Mouse (Mus musculus): ENCODE results near the gene Pklr.
"Not testable (repeated sequence)": the region's sequence is repeated elsewhere in the genome, so short reads cannot be mapped to it uniquely, and the experiment has no call there.

Gene Pklr

GRCm38 (mm10) chr3:89123313-89123712 is 12.6 kb upstream of the Pklr start:
- in situ Hi-C loops (cut with MboI, MseI): no loop called here

- in situ Hi-C loops (cut with MboI, MseI): no loop called here
These were observed 11.7 kb upstream of the Pklr start for GRCm38 (mm10) chr3:89124241-89124640.

DNA sequence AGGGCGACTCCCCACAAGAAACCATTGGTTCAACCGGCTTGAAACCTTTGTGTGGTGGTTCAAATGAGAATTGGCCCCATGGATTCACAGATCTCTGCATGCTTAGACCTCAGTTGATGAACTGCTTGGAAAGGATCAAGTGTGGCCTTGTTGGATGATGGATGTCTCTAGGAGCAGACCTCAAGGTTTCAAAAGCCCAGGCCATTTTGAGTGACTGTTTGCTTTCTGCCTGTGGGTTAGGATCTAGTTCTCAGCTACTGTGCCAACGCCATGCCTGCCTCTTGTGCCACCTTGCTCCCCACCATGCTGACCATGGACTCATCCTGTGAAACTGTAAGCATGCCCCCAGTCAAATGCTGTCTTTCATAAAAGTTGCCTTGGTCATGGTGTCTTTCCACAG is 10.0 kb upstream of the Pklr start:
- in situ Hi-C loops (cut with MboI, MseI): no loop called here

GRCm38 (mm10) chr3:89129908-89130307 is 6.0 kb upstream of the Pklr start:
- in situ Hi-C loops (cut with MboI, MseI): no loop called here

DNA sequence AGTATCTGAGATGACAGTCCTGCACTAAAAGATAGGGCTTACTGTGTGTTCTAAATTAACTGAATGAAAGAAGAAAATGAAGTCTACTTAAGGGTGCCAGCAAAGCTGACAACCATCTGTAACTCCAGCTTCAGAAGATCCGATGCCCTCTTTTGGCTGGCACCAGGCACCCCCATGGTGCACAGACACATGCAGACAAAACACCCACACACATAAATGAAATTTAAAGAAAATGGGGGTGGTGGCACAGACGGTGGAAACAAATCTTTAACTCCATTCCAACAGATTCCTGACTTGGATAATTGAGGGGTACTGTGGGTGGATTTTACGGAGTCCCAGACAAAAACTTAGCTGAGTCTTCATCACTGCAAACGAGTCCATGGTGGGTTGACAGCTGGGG is 4.1 kb upstream of the Pklr start:
- in situ Hi-C loops (cut with MboI, MseI): no loop called here

GRCm38 (mm10) chr3:89132285-89133062 is 3.5 kb upstream of the Pklr start:
- in situ Hi-C loops (cut with MboI, MseI): no loop called here

GRCm38 (mm10) chr3:89133063-89133450 is 2.9 kb upstream of the Pklr start:
- in situ Hi-C loops (cut with MboI, MseI): no loop called here

GRCm38 (mm10) chr3:89133752-89134151 is 2.2 kb upstream of the Pklr start:
- in situ Hi-C loops (cut with MboI, MseI): no loop called here

DNA sequence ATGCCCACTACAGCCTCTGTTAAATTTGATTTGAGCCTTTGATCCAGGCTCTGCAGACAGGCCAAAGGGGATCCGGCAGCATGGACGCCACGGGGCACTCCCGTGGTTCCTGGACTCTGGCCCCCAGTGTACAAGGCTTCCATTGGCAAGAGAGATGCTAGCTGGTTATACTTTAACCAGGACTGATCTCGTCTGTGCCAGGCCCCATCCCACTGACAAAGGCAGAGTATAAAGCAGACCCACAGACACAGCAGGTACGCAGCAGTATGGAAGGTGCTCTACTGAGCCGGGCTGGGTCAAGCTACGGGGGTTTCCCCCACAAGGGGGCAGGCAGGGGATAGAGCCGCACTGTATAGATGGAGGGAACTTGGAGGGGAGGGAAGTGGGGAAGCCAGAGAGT is 423 bp downstream of the Pklr start:
- in situ Hi-C loops (cut with MboI, MseI): no loop called here

DNA sequence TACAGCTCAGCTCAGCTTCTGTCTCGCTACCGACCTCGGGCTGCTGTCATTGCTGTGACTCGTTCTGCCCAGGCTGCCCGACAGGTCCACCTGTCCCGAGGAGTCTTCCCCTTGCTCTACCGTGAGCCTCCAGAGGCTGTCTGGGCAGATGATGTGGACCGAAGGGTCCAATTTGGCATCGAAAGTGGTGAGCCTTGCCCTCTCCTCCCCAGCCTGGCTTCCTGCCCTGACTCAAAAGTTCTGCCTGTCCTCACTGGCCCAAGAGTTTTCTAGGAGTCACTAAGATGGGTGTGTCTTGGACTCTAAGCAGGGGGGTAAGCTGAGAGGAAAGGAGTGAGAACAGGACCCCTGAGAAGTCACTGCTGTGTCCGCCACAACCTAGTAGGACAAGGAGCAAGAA is 8.9 kb downstream of the Pklr start:
- in situ Hi-C loops (cut with MboI, MseI): no loop called here

- in situ Hi-C loops (cut with MboI, MseI): no loop called here
These were observed 9.6 kb downstream of the Pklr start for GRCm38 (mm10) chr3:89145566-89145965.

- in situ Hi-C loops (cut with MboI, MseI): no loop called here
These were observed 11.4 kb downstream of the Pklr start for GRCm38 (mm10) chr3:89147101-89147978.

DNA sequence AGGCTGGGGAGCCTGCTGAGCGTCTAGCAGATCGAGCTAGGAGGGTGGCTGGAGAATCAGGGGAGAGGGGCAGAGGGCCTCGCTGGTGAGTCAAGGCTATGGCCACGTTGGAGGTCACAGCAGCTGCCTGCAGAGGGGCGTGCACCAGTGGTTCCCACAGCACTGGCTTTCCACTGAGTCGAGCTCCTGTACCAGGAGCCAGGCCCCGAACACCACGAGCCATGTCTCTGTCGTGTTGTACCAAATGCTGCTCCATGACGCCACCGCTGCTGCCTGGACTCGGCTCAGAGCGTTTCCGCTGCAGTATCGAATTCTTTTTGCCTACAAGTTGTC is 12.0 kb downstream of the Pklr start:
- in situ Hi-C loops (cut with MboI, MseI): no loop called here

- in situ Hi-C loops (cut with MboI, MseI): no loop called here
These were observed 12.6 kb downstream of the Pklr start for GRCm38 (mm10) chr3:89148567-89148966.

GRCm38 (mm10) chr3:89152084-89152835 is 16.3 kb downstream of the Pklr start:
- in situ Hi-C loops (cut with MboI, MseI): loop anchor here (5.0 kb wide), 1 partner anchor 60 kb away; the partner anchor contains the start of gene Rusc1

GRCm38 (mm10) chr3:89156951-89157350 is 21.0 kb downstream of the Pklr start:
- in situ Hi-C loops (cut with MboI, MseI): loop anchor here (5.0 kb wide), 1 partner anchor 40 kb away; no protein-coding TSS in a partner anchor

DNA sequence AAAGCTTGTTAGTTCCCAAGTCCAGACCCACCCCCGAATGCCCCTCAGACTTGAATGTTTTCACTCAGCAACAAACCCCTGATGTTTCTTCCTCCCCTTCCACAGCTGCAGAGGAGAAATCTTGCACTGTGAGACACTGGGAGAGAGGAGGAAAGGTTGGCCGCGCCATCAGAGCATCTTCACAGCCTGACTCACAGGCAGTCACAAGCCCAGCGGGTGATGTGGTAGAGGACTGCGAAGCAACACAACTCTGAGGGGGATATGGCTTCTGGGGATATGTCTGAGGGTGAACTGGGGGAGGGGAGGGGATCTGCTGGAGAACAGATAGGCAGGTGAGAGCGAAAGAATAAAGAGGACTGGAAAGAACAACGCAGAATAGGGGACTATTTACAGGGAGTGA is 22.7 kb downstream of the Pklr start:
- in situ Hi-C loops (cut with MboI, MseI): loop anchor here (5.0 kb wide), 1 partner anchor 41 kb away; no protein-coding TSS in a partner anchor

DNA sequence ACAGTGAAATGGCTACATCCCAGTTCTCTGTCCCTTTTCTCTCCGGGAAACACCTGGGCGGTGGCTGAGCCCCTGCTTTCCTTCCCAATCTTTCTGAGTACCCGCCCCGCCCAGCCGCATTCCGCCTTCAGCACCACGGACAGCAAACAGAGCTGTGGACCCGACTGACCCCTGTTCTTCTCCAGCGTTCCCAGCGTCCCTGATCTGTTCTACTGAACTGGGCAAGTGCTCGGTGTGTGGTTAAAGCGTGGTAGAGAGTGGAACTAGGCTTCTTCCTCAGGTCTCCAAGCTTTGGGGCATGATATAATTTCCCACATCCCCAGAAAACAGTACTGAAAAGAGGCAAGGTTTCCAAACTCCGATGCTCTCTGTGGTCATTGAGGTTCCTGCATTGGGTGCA is 23.3 kb downstream of the Pklr start:
- in situ Hi-C loops (cut with MboI, MseI): loop anchor here (5.0 kb wide), 1 partner anchor 42 kb away; no protein-coding TSS in a partner anchor

DNA sequence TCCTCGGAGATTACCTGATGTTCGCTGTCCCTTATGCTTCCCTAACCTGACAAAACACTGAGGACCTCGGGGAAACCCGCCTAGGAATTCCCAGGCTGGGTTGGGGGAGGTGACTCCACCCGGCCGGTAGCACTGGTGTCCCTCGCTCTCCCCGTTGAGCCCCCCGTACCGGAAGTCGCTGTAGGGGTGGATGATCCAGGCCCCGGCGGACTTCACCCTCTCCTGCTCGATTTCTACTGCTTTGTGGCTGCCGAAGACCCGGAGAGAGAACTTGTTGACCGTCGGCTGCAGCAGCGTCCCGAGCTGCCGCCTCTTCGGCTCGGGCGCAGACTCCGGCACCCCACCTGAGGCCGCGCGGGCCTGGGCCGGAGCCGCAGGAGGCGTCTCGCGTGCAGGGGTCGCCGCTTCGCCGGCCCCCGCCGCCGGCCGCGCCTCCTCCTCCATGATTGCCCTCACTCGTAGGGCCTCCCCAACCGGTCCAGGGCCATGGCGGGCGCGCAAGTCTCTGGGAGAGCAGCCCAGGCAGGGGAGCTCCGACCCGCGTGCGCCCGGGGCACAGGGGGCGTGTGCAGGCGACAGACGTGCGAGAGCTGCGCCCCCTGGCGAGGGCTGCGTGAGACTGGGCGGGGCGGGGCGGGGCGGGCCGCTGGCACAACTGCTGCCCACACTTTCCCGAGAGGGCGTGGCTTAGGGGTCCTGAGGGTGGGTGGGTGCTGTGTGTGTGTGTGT is 23.8 kb downstream of the Pklr start, which contains the start of gene Hcn3:
Gene Hcn3 (minus strand): TSS at position 581 of the 729 bp plus-strand sequence.
- in situ Hi-C loops (cut with MboI, MseI): loop anchor here (5.0 kb wide), 1 partner anchor 42 kb away; no protein-coding TSS in a partner anchor

GRCm38 (mm10) chr3:89161207-89161606 is 25.3 kb downstream of the Pklr start:
- in situ Hi-C loops (cut with MboI, MseI): not testable (repeated sequence)

DNA sequence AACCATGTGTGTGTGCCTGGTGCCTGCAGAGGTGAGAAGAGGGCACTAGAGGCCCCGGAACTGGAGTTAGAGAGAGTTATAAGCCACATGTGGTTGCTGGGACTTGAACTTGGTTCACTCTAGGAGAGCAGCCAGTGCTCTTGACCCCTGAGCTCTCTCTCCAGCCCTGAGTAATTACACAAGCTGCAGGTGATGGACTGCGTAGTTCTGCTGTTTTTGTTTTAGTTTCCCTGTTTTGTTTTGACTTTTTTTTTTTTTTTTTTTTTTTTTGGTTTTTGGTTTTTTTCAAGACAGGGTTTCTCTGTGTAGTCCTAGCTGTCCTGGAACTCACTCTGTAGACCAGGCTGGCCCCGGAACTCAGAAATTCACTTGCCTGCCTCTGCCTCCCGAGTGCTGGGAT is 25.8 kb downstream of the Pklr start:
- in situ Hi-C loops (cut with MboI, MseI): no loop called here
